Mouse (Mus musculus) forebrain, embryonic 16.5 days (tissue): Measurements from ENCODE around the gene Spns2. TPM values are rescaled to one million over a fixed set of nuclear protein-coding genes. Genes with fewer than 3 reads are reported as not detected.

Source experiments
- ATAC-seq: fragments of 200-750 bp; cut with Nextera tagmentation; 2 replicates; pipeline ENCODE4 v1.8.0; 2017; ENCODE audit warnings: mild to moderate bottlenecking, moderate library complexity
- H3K27ac ChIP-seq: fragments of 300-500 bp; sonication (generic); 2 replicates; pipeline ENCODE4 v1.5.1; 2014; ENCODE audit warnings: low read length, control low read depth
- H3K27me3 ChIP-seq: fragments of 300-500 bp; sonication (generic); replicated peaks from 2 replicates; pipeline ENCODE4 v1.6.1; 2014; ENCODE audit warnings: low read length; ENCODE audit not compliant: control insufficient read depth, insufficient read depth
- H3K36me3 ChIP-seq: fragments of 300-500 bp; sonication (generic); 2 replicates; pipeline ENCODE4 v1.6.1; 2014; ENCODE audit not compliant: control insufficient read depth, insufficient read depth
- H3K4me1 ChIP-seq: fragments of 300-500 bp; sonication (generic); replicated peaks from 2 replicates; pipeline ENCODE4 v1.6.1; 2014; ENCODE audit warnings: low read length; ENCODE audit not compliant: control insufficient read depth, insufficient read depth
- H3K4me2 ChIP-seq: fragments of 300-500 bp; sonication (generic); 2 replicates; pipeline ENCODE4 v1.6.1; 2014; ENCODE audit warnings: mild to moderate bottlenecking, low read length, control low read depth
- H3K4me3 ChIP-seq: fragments of 300-500 bp; sonication (generic); replicated peaks from 2 replicates; pipeline ENCODE4 v1.5.1; 2014; ENCODE audit warnings: mild to moderate bottlenecking, low read length, control low read depth
- H3K9ac ChIP-seq: fragments of 300-500 bp; sonication (generic); replicated peaks from 2 replicates; pipeline ENCODE4 v1.6.1; 2014; ENCODE audit warnings: low read depth, low read length, control low read depth
- H3K9me3 ChIP-seq: fragments of 300-500 bp; sonication (generic); 2 replicates; pipeline ENCODE4 v1.6.1; 2016; ENCODE audit warnings: low read length; ENCODE audit not compliant: control insufficient read depth
- WGBS: fragments of 180-500 bp; shearing (Covaris S2); extraction: QIAGEN DNeasy Blood & Tissue Kit; methylation state at CpG from one replicate; pipeline ENCODE4 v1.1.7; 2014; 5-methylcytosine and 5-hydroxymethylcytosine counted together
- polyA plus RNA-seq: library from polyadenylated mRNA; unstranded; fragments of >200 nt; fragmentation: Nextera tagmentation; extraction: Ambion mirVana; gene quantifications from 2 replicates; pipeline ENCODE4 v1.2.1, GENCODE M21; 2015

Spns2 gene
- polyA plus RNA-seq, 1 experiment from 2014 or later, result 9.3 TPM

DNA sequence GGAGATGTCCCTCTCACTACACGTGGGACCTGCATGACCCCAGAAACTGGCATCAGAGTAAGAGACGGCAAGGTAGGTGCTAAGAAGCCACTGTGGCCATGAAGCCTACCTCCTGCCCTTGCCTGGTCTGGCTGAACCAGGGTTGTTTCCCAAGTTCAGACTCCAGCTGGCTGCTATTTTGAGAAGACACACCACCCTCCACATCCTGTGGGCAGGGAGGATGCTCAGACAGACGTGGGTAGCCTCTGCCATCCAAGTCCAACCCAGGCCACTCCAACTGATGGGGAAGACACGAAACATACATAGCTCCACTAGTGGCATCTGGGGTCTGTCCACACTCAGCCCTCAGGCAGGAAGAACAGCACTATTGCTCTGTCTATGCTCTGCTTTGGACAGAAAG is 19.7 kb downstream of the Spns2 start:
- Histone ChIP-seq H3K36me3 (no peaks in the 10 kb centered on the region), H3K27ac (no peak overlapping the region), H3K9ac (no peak overlapping the region), H3K4me3 (no peak overlapping the region), H3K9me3 (no peaks in the 10 kb centered on the region), H3K4me2 (no peak overlapping the region), H3K27me3 (no peaks in the 10 kb centered on the region), H3K4me1 (peaks cover 8% of the 10 kb centered on the region)
- ATAC-seq, result no peak
- 79% methylated on average over 4 of the region's 4 CpGs for WGBS

DNA sequence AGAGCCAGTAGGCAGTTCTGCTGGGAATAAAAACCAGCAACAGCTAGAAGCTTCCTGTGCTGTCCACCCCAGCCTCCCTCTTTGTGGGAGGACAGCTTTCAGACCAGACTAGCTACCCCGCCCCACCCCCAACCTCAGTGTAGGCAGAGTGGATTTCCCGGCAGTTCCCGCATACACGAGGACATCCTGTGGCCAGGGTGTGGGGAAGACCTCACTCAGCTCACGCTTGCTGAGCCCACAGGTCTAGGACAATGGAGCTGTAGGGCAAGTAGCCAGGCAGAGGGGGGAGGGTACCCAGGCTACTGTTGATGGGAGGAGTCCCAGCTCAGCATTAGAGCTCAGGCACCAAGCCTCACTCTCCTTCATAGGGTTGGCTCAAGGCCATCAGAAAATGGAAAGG is 20.5 kb downstream of the Spns2 start:
- no peaks in the 10 kb centered on the region for H3K9me3 ChIP-seq

GRCm38 (mm10) chr11:72468525-72468924 is 21.2 kb downstream of the Spns2 start:
- Histone ChIP-seq H3K36me3 (no peaks in the 10 kb centered on the region), H3K9me3 (no peaks in the 10 kb centered on the region), H3K27me3 (no peaks in the 10 kb centered on the region), H3K4me1 (peaks cover 8% of the 10 kb centered on the region), H3K27ac (no peak overlapping the region), H3K9ac (no peak overlapping the region), H3K4me3 (no peak overlapping the region), H3K4me2 (no peak overlapping the region)
- WGBS, result 73% methylated on average over 5 of the region's 5 CpGs
- no peak for ATAC-seq

More for the DNA sequence above, 20.5 kb downstream of the Spns2 start:
- Histone ChIP-seq H3K4me3 (no peak overlapping the region), H3K9ac (no peak overlapping the region), H3K36me3 (no peaks in the 10 kb centered on the region), H3K27ac (no peak overlapping the region), H3K4me1 (peaks cover 8% of the 10 kb centered on the region), H3K27me3 (no peaks in the 10 kb centered on the region), H3K4me2 (no peak overlapping the region)
- WGBS, result 19% methylated on average over 5 of the region's 5 CpGs
- ATAC-seq, result peak; percentile 64; the same call in 1 of the 2 replicates

DNA sequence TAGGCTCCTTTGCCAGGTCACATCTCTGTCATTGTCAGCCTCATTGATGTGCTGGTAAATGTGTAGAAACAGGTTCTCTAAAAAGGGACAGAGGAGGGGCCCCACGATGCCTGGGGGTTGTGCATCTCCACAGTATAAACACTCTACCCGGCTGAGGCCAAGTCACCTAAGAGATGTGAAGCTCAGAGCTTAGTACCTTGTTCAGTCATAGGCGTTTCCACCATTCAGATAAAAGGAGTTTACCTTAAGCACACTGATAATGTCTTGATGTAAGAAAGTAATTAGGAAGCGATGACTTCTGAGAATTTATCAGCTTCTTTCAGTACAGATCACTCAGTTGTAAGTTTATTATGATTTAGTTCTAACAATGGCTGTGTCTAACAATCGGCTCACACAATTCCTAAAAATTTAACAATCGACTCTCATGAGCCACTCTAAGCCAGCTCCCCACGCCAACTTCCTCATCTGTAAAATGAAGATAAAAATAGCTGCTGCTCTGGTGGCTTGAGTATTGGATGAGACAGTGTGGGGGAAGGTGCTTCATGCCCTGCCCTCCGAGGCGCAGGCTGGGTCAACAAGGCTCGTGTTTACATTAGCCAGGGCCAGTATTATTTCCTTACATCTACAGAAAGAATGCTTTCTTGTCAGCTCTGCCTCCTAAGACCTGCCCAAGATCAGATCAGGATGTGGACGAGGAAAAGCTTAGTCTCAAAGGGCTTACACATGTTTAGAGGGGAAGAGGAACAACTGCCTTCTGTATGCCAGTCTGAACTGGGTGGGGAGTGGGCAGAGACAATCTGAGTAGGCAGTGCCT is 22.8 kb downstream of the Spns2 start:
- no peak overlapping the region for H3K9ac ChIP-seq
- peaks cover 8% of the 10 kb centered on the region for H3K4me1 ChIP-seq
- H3K27ac ChIP-seq, result no peak overlapping the region; the same call in 1 of the 2 replicates
- no peaks in the 10 kb centered on the region for H3K27me3 ChIP-seq
- WGBS, result 71% methylated on average over 11 of the region's 11 CpGs
- no peak overlapping the region for H3K4me3 ChIP-seq
- H3K9me3 ChIP-seq, result no peaks in the 10 kb centered on the region
- 0 out of 2 replicates have a peak, but pooled peaks cover 6% of the 10 kb centered on the region for H3K36me3 ChIP-seq
- ATAC-seq, result no peak
- H3K4me2 ChIP-seq, result no peak overlapping the region

GRCm38 (mm10) chr11:72465978-72466693 is 23.6 kb downstream of the Spns2 start:
- Histone ChIP-seq H3K9me3 (no peaks in the 10 kb centered on the region), H3K4me3 (no peak overlapping the region), H3K36me3 (0 out of 2 replicates have a peak, but pooled peaks cover 6% of the 10 kb centered on the region), H3K27ac (no peak overlapping the region; the same call in 1 of the 2 replicates), H3K4me2 (no peak overlapping the region), H3K4me1 (peaks cover 8% of the 10 kb centered on the region), H3K27me3 (no peaks in the 10 kb centered on the region), H3K9ac (no peak overlapping the region)
- no peak for ATAC-seq
- WGBS, result 79% methylated on average over 11 of the region's 11 CpGs

- Histone ChIP-seq H3K27me3 (no peaks in the 10 kb centered on the region), H3K9ac (no peak overlapping the region), H3K4me2 (no peak overlapping the region), H3K4me3 (no peak overlapping the region), H3K36me3 (0 out of 2 replicates have a peak, but pooled peaks cover 6% of the 10 kb centered on the region), H3K27ac (no peak overlapping the region), H3K4me1 (peaks cover 8% of the 10 kb centered on the region), H3K9me3 (no peaks in the 10 kb centered on the region)
- 38% methylated on average over 3 of the region's 3 CpGs for WGBS
- ATAC-seq, result no peak
Observed at GRCm38 (mm10) chr11:72464821-72465220, 24.9 kb downstream of the Spns2 start.

- Histone ChIP-seq H3K27ac (no peak overlapping the region), H3K9me3 (no peaks in the 10 kb centered on the region), H3K9ac (no peak overlapping the region), H3K4me3 (no peak overlapping the region), H3K36me3 (0 out of 2 replicates have a peak, but pooled peaks cover 6% of the 10 kb centered on the region), H3K4me1 (no peaks in the 10 kb centered on the region), H3K27me3 (no peaks in the 10 kb centered on the region), H3K4me2 (no peak overlapping the region)
- ATAC-seq, result no peak
- 67% methylated on average over 5 of the region's 5 CpGs for WGBS
Observed at GRCm38 (mm10) chr11:72461500-72461981, 28.2 kb downstream of the Spns2 start.

DNA sequence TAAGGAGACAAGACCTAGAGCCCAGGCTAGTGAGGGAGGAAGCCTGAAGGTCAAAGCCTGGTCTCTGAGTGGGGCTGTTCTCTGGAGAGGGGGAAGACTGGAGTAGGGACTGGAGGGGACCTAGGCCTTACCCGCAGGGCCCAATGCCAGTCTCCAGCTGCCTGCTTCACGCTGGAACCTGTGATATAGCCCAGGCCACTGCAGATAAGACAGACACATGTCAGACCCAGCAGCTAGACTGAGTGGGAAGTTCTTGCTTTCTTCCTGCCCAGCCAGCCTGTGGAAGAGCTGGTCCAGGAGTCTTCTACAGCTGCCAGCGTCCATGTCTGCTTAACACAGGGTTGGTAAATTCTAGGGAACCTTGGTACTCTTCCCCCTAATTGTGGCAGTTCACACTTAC is 31.2 kb downstream of the Spns2 start:
- peaks cover 8% of the 10 kb centered on the region; the same call in 1 of the 2 replicates for H3K36me3 ChIP-seq
- no peak overlapping the region for H3K4me2 ChIP-seq
- no peak overlapping the region for H3K9ac ChIP-seq
- WGBS, result 87% methylated on average over 3 of the region's 3 CpGs
- no peak for ATAC-seq
- no peaks in the 10 kb centered on the region for H3K4me1 ChIP-seq
- no peaks in the 10 kb centered on the region for H3K27me3 ChIP-seq
- no peak overlapping the region for H3K4me3 ChIP-seq
- H3K9me3 ChIP-seq, result no peaks in the 10 kb centered on the region
- no peak overlapping the region for H3K27ac ChIP-seq

DNA sequence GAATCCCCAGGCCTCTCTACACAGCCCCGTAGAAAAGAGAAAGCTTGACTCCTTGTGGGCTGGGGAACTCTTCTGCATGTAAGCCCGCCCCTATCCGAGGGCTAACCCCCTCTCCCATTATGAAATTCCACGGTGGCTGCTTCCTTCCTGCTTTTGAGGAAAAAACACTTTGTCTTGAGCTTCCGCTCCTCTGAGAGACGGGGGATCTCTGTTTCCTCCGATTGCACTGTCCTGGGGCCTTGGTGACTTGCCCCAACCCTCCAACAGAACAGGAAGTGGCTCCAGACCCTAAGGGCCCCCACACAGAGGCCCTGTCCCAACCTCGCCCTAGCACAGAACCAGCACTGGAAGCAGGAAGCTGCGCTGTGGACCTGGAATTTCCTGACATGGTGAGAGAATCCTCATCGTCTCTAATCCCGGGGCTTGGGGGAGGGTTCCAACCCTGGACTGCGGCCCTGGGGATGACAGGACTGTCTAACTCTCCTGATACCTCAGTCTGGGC is 31.7 kb downstream of the Spns2 start:
- no peaks in the 10 kb centered on the region for H3K27me3 ChIP-seq
- 80% methylated on average over 12 of the region's 12 CpGs for WGBS
- no peak for ATAC-seq

More for the DNA sequence above, 31.7 kb downstream of the Spns2 start:
- no peaks in the 10 kb centered on the region for H3K9me3 ChIP-seq
- no peak overlapping the region for H3K4me3 ChIP-seq
- peaks cover 5% of the 10 kb centered on the region; the same call in 1 of the 2 replicates for H3K36me3 ChIP-seq
- no peaks in the 10 kb centered on the region for H3K4me1 ChIP-seq
- H3K4me2 ChIP-seq, result no peak overlapping the region
- no peak overlapping the region for H3K27ac ChIP-seq
- no peak overlapping the region for H3K9ac ChIP-seq
